Mouse (Mus musculus) olfactory bulb, adult 2 months (tissue): Measurements from ENCODE around the gene Cage1.

Experiments used
- CTCF ChIP-seq: fragments of 200-500 bp; IDR thresholded peaks from 2 replicates; pipeline ENCODE4 v1.5.1; 2012; ENCODE audit warnings: low read depth, mild to moderate bottlenecking, low read length, moderate library complexity; ENCODE audit not compliant: insufficient read depth
- POLR2A ChIP-seq: fragments of 200-500 bp; IDR thresholded peaks from 2 replicates; pipeline ENCODE4 v1.6.1; 2012; ENCODE audit warnings: mild to moderate bottlenecking, low read depth, low read length, moderate library complexity; ENCODE audit not compliant: insufficient read depth

GRCm38 (mm10) chr13:37969988-37970387 is 66.9 kb downstream of the Cage1 start:
- no peak for TF ChIP-seq POLR2A
- TF ChIP-seq CTCF: no peak
